Mouse (Mus musculus) thymus, postnatal 25 days (tissue): ENCODE data around the gene Pik3r3.
"Not testable (repeated sequence)": the region's sequence is repeated elsewhere in the genome, so short reads cannot be mapped to it uniquely, and the experiment has no call there.

ENCODE experiments used
- DNase-seq: peaks from one replicate; pipeline ENCODE4 v3.0.0; 2022

Pik3r3 gene

DNA sequence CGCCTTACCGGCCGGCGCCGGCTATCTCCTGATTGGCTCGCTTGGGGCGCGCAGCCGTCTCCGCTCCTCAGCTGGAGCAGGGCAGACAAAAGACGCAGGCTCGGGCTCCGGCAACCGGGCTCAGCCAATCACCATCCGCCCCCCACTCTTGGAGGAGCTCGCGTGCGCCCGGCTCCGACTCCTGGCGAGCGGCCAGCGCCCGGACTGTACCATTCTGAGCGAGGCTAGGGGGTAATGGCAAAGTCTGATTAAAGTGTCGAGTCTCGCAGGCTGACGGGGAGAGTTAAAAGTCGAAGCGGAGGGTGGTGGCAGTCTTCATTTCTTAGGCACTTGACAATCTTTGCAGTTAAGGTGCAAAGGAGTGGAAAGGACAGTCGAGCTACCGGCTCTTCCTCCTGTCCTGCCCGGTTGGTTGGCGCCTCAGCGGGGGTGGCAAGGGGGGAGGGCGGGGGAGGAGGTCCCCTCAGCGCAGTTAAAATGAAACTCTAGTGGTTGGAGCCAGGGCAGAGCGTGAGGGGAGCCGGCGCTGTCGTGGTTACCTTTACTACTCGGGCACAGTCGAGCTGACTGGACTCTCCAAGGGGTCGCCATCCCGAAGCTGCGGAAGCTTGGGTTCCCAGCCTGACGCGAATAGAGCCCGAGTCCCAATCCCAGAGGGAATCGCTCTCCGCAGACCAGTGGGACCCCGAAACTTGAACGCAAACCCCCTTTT lies at the start of gene Pik3r3:
Gene Pik3r3 (plus strand): TSS at position 479 of the 712 bp plus-strand sequence.
- DNase-seq: peak; percentile 97

DNA sequence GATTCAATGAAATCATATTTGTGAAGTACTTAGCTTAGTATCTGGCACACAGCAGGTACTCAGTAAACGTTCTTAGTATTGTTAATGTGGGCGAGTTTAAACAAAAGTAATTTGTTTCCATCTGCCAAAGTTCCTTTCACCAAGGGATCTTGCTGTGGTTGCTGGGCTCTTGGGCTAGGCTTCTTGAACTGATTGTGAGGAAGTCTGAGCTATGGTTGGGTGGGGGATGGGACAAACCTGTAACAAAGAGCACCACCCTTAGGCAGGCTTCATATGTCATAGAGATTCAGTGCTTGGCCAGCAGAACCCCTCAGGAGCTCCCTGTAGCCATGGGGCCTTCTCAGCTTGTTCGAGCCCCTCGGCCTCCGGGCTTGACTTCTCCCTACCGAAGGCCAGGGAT lies 48.3 kb upstream of the Pik3r3 start, which contains the start of the genes 1700042G07Rik and Gm49337:
Gene 1700042G07Rik (plus strand): TSS at position 301 of the 400 bp plus-strand sequence.
Gene Gm49337 (plus strand): TSS at position 313 of the 400 bp plus-strand sequence.
- no peak for DNase-seq

- DNase-seq: no peak
Observed at GRCm38 (mm10) chr4:116173752-116174151, 47.7 kb upstream of the Pik3r3 start.

DNA sequence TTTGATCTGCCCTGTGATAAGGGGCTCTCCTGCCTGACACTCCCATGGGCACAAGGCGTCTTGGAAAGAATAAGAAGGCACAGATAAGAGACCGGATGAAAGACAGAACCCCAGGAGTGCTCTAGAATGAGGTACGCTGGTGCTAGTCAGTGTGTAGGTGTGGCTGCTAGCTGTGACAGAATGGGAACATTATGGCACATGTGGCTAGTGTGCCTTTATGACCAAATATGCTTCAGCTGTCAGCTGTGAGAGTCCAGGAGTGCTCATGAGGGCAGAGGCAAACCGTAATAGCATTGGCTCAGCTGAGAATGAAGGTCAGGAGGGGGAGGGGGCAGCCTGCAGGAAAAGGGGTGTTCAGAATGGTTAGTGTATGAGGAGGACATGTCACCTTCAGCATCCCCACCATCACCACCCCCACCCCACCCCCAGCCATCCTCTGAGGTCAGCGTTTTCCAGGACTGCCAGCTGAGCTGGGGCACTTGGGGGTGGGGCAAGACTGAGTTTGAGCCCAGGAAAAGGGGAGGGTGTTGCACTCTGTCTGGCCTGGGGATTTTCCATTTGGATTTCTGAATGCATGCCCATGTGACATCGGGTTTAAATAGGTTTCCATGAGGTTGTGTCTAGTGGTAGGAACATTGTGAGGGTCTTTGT lies 46.8 kb upstream of the Pik3r3 start:
- no peak for DNase-seq

GRCm38 (mm10) chr4:116175136-116175535 lies 46.3 kb upstream of the Pik3r3 start:
- DNase-seq: no peak

GRCm38 (mm10) chr4:116175711-116176542 lies 45.5 kb upstream of the Pik3r3 start:
- no peak for DNase-seq

DNA sequence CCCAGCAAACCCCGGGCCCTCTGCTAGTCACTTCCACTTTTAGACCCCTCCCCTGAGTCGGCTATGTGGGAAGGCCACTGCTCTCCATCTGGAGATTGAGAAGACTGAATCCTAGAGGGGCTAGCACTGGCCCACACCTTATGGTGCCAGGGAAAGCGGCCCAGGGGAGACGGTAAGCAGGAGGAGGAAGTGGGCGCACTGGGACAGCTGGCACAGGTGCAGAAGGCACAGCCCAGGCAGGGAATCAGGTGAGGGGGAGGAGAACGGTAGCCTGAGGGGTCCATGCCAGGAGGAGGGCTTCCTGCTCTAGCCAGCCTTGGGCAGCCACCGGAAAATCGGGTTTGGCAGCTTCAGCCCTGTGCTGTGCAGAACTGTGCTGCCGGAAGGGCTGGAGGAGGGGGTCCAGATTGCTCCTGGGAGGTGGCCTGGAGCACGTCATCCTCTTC lies 44.9 kb upstream of the Pik3r3 start:
- DNase-seq: peak; percentile 66

- DNase-seq: no peak
Observed at GRCm38 (mm10) chr4:116177140-116177539, 44.3 kb upstream of the Pik3r3 start.

- DNase-seq: no peak
Observed at GRCm38 (mm10) chr4:116182079-116182478, 39.3 kb upstream of the Pik3r3 start.

DNA sequence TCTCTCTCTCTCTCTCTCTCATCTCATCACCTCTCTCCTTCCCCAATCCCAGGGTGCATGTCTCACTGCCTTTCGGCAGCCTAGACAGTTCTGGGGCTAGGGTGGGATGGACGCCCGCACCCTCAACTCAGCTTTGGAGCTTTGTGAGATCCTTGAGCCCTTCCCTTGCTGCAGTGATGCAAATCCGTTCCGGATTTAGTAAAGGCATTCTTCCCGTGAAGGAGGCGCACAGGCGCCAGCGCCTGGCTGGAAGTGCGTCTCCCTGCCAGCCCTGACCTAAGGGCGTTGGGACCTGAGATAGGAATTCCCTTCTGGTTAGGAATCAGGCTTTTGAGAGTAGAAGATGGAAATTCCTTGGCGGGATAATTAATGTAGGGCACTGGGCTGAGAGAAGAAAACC lies 38.7 kb upstream of the Pik3r3 start:
- no peak for DNase-seq

DNA sequence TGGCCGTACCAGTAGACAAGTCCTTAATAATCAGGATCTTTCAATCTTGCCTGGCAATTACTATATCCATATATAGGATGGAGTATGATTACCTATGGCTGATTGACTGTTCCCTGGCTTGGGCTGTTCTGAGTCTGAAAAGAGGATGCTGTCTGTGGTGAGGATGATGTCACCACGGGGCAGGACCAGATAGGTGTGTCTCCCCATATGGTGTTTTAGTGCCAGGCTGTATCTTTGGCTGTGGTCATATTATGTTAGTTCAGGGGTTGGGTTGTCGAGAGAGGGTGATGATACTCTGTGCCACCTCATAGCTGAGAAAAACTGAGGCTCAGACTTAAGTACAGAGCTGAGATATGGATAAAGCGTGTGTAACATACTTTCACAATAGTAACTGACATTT lies 36.3 kb upstream of the Pik3r3 start:
- DNase-seq: no peak

DNA sequence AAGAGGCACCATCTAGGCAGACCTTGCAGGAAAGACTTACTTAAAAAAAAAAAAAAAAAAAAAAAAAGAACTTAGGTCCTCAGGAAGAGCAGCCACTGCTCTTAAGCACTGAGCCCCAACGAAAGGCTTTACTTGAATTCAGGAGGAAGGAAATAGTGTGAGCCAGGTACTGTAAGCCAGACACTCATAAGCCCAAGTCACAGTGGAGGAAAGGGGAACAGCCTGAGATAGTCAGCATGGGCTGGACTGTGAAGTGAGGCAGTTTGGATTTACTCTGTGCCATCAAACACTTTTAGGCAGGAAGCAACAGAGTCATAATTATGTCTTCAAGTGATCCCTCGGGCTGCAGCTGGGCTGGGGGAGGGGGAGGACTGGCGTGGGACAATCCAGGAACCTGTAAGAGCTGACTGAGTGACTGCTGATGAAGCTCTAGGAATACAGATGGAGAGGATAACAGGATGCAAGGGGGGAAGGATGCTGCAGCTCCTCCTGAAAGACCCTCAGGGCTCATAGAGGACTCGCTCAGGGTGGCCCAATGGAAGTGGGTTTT lies 29.1 kb upstream of the Pik3r3 start:
- no peak for DNase-seq

- no peak for DNase-seq
Observed at GRCm38 (mm10) chr4:116193583-116194383, 27.6 kb upstream of the Pik3r3 start.

DNA sequence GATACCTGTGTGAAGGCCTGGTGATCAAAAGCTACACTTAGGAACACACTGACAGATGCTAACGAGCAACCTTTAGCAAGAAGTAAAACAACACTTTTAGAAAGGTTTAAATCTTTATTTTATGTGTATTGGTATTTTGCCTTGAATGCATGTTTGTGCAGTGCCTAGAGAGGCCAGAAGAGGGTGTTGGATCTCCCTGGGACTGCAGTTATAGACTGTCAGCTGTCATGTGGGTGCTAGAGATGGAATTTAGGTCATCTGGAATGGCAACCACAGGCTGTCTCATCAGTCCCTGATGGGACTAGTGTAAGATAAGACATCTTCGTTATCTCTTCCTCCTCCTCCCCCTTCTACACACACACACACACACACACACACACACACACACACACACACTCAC lies 23.0 kb upstream of the Pik3r3 start:
- peak; percentile 38 for DNase-seq

DNA sequence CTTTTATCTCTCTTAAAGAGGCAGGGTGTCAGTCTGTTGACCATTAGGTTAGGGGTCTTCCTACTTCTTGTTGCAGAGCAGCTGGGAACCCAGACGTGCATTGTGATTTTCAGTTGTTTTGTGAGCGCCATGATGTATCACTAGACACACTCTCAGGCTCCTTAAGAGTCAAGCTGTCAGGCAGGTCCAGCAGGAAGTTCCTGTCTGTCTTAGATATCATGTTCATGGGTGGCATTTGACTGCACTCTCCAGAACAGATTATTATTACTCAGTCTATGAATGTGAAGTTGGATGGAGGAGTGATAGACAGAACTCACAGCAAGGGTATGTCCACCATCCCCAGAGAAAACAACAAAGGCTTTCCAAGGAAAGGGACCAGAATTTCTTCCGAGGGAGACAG lies 17.0 kb upstream of the Pik3r3 start:
- DNase-seq: no peak

DNA sequence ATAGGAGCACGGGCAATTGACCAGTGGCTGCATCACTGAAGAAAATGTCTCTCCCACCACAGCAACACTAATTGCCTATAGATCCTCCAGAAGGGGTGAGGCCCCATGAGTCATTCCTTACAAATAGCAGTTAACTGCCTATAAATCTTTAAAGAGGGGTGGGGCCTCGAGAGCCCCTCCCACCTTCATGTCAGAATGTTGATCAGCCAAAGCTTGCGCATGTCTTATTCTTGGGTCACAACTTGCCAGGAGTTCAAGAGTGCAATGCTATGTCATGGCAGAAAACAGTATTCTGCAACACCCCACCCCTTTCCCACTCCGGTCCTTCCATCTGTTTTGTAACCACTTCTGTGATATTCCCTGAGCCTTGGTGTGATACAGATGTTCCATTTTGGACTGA lies 14.9 kb upstream of the Pik3r3 start:
- DNase-seq: no peak

- no peak for DNase-seq
Observed at GRCm38 (mm10) chr4:116208891-116209290, 12.5 kb upstream of the Pik3r3 start.

DNA sequence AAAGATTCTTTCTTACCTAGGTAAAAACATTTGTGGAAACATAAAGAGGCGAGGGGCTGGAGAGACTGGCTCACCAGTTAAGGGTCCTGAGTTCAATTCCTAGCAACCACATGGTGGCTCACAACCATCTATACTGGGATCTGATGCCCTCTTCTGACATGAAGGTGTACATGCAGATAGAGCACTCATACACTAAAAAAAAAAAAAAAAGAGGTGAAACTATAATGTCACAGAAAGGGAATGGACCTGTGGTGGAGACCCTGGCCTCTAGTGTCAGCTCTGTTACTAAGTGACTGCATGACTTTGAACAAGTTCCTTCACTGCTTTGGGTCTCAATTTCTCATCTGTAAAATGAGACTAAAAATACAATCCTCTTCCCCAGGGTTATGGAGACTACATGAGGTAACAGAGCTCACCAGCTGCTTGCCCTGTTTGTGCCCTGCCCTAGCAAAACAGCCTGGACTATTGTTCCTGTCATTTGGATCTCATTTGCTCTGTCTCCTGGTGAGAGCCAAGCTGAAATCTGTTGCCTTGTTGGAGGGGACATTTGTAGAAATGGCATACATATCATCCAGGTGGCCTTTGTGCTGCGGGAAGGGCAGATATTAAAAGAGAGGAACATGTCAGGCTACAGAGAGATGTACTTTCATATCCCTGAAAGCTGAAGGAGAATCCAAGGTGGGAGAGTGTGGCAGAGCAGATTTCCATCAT lies 5.4 kb upstream of the Pik3r3 start:
- no peak for DNase-seq

DNA sequence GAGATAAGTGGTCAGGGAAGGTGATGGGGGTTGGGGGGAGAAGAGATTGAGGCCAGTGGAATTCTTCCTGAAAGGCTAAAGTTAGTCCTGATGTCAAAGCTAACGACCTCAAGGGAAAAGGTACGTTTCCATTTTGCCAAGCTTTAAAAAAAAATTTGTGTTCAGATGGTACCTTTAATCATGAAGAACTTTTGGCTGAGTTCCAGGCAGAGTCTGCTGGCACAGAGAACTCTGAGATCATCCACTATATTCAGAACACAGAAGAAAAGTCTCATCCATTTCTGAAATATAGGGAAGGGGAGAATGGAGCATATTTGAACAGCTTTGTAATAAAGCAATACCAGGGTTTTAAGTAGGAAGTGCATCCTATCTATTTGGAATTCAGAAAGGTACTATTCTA lies 4.4 kb upstream of the Pik3r3 start:
- DNase-seq: no peak

- not testable (repeated sequence) for DNase-seq
Observed at GRCm38 (mm10) chr4:116217661-116218060, 3.8 kb upstream of the Pik3r3 start.

DNA sequence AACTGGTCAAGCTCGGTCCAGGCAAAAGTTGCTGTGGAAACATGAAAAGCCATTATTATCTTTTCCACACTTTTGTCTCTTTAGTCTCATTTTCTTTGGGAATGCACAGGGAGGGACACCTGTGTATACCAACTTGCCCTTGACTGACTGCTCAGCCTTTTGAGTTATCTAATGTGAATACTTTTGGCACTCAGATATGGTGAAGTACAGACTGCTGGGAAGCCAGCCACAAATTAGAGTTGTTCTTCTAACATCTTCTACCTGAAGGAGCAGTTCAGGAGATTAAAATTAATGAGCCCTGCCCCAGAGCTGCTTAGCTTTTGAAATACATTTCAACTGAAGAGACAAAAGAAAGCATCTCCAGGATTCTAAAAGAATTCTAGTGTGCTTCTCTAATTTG lies 2.4 kb upstream of the Pik3r3 start:
- DNase-seq: no peak
